Mouse (Mus musculus): ENCODE data around the gene Cplx3.

DNA sequence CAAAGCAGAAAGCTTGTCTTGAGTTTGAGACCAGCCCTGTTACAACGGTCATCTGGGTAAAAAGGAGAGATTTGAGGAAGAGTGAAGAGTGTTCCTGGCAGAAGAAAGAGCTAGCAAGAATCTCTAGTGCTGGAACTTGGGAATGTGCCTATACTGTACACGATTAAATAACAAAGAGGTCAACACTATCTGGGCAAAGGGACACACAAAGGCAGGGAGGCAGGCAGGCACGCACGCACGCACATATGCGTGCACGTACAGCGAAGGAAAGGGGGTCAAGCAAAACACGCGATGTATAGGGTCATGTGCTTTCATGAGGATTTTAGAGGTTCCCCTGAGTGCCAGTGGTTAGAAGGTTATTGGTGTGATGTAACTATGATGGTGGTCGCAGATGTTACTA lies 53.0 kb downstream of the Cplx3 start:
- TF ChIP-seq GATA1 (IDR thresholded peaks at IDR 0.05; ENCODE audit: borderline replicate concordance, low read length) (no peak), FLI1 (IDR thresholded peaks at IDR 0.05; ENCODE audit: low read length) (no peak)

Measured in megakaryocyte, embryonic 14.5 days (primary cell).